Mouse (Mus musculus): ENCODE results near the gene Golga1. TPM values are rescaled to one million over a fixed set of nuclear protein-coding genes. Genes with fewer than 3 reads are reported as not detected.

Golga1 gene
- polyA plus RNA-seq, 1 experiment: 16.5 TPM

DNA sequence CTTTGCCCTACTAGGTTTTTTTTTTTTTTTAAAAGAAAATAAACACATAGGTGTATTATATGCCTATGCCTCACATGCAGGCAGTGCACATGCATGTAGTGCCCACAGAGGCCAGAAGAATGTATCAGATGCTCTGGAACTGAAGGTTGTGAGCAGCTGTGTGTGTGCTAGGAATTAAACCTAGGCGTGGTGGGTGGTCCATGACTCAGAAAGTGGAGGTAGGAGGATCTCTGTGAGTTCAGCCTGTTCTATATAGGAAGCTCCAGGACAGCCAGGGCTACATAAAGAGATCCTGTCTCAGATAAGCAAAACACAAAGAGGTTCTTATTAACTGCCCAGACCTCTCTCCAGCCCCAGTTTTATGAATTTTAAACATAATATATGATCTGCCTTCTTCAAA, 3.8 kb upstream of the Golga1 start:
- Histone ChIP-seq H3K27ac (ENCODE audit: control insufficient read depth, insufficient read depth, low read depth, low read length, poor library complexity) (no peak overlapping the region), H3K4me1 (ENCODE audit: control insufficient read depth, insufficient read depth, low read length) (no peaks in the 10 kb centered on the region), H3K4me3 (replicated peaks; ENCODE audit: control insufficient read depth, low read depth, low read length) (no peak overlapping the region)
- TF ChIP-seq CTCF (IDR thresholded peaks at IDR 0.05; ENCODE audit: control insufficient read depth, insufficient read depth, low read length): no peak
- TF ChIP-seq POLR2A (IDR thresholded peaks at IDR 0.05; ENCODE audit: borderline replicate concordance, control insufficient read depth, low read depth, low read length): no peak
- 76% methylated on average over 1 of the region's 1 CpGs for WGBS

DNA sequence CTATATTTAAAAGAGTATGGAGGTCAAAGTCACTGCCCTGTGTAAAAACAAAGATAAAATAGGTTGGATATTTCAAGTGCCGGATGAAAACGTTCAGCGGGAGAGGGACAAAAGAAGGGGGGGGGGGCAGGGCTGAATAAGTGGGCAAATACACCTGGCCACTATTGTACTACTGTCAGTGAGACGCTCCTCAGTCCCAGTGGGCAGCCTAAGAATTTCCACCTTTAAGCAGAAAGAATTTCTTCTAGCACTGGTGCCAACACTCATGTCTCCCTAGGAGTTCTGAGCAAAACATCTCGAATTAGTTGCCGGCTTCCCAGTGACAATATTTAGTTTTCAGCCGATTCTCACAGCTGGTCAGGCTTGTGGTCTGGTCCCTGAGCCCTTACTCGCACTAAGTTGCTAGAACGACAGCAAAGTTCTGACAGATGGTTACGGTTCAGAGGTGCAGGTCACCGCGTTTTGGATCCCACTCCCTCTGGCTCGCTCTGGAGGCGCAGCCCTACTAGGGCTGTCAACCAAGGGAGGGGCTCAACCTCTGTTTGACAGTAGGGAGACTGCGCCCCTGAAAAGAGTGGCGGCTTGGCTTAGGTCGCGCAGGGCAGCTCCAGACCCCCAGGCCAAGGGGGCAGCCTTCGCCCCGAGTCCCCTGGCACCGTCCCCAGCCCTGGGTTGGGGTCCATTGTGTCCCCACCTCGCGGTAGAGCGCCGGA, 498 bp downstream of the Golga1 start:
- WGBS: 4% methylated on average over 25 of the region's 25 CpGs
- no peak for TF ChIP-seq CTCF (IDR thresholded peaks at IDR 0.05; ENCODE audit: control insufficient read depth, insufficient read depth, low read length)
- no peak for TF ChIP-seq POLR2A (IDR thresholded peaks at IDR 0.05; ENCODE audit: borderline replicate concordance, control insufficient read depth, low read depth, low read length)
- peak overlapping the region; percentile 90 for H3K27ac ChIP-seq (ENCODE audit: control insufficient read depth, insufficient read depth, low read depth, low read length, poor library complexity)
- no peaks in the 10 kb centered on the region for H3K4me1 ChIP-seq (ENCODE audit: control insufficient read depth, insufficient read depth, low read length)
- H3K4me3 ChIP-seq (replicated peaks; ENCODE audit: control insufficient read depth, low read depth, low read length): peak overlapping the region; percentile 78

DNA sequence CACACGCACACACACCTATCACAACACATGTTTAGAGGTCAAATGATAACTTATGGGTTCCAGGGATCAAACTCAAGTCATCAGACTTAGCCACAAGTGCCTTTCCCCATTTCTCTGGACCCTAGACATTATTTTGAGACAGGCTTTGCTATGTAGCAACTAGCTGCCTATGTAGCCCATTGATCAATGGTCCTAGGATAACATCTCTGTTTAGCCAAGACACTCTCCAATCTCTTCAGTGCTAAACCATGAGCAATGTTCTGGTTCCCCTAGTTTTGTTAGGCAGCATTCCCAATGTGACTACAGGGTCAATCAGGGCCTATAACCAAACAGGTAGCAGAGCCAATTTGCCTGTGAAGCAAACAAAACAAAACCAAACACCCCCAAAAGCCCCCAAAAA, 16.8 kb downstream of the Golga1 start:
- TF ChIP-seq POLR2A (IDR thresholded peaks at IDR 0.05; ENCODE audit: borderline replicate concordance, control insufficient read depth, low read depth, low read length) (no peak), CTCF (IDR thresholded peaks at IDR 0.05; ENCODE audit: control insufficient read depth, insufficient read depth, low read length) (no peak)
- Histone ChIP-seq H3K4me1 (ENCODE audit: control insufficient read depth, insufficient read depth, low read length) (no peaks in the 10 kb centered on the region), H3K4me3 (replicated peaks; ENCODE audit: control insufficient read depth, low read depth, low read length) (no peak overlapping the region), H3K27ac (ENCODE audit: control insufficient read depth, insufficient read depth, low read depth, low read length, poor library complexity) (no peak overlapping the region)
- WGBS: 92% methylated on average over 1 of the region's 1 CpGs

DNA sequence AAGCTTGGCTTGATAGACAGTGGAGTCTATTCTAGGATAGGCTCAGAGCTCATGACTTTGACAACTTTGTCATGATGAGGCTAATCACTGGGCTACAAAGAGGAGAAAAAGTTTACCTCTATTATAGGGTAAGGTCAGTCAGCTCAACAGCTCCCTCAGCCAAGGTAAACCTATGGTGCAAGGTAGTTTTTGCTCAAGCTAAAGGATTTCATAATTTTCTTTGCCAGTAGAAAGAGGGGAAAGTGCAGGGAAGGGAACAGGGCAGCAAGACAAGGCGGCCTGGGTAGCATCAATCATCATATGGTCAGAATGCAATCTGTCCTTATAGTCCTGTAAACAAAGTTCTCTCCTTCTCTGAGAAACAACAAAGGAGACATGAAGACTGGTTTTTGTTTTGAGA, 25.1 kb downstream of the Golga1 start:
- no peaks in the 10 kb centered on the region for H3K4me1 ChIP-seq (ENCODE audit: control insufficient read depth, insufficient read depth, low read length)
- TF ChIP-seq CTCF (IDR thresholded peaks at IDR 0.05; ENCODE audit: control insufficient read depth, insufficient read depth, low read length) (no peak), POLR2A (IDR thresholded peaks at IDR 0.05; ENCODE audit: borderline replicate concordance, control insufficient read depth, low read depth, low read length) (no peak)
- no peak overlapping the region for H3K4me3 ChIP-seq (replicated peaks; ENCODE audit: control insufficient read depth, low read depth, low read length)
- 90% methylated on average over 1 of the region's 1 CpGs for WGBS
- H3K27ac ChIP-seq (ENCODE audit: control insufficient read depth, insufficient read depth, low read depth, low read length, poor library complexity): no peak overlapping the region

DNA sequence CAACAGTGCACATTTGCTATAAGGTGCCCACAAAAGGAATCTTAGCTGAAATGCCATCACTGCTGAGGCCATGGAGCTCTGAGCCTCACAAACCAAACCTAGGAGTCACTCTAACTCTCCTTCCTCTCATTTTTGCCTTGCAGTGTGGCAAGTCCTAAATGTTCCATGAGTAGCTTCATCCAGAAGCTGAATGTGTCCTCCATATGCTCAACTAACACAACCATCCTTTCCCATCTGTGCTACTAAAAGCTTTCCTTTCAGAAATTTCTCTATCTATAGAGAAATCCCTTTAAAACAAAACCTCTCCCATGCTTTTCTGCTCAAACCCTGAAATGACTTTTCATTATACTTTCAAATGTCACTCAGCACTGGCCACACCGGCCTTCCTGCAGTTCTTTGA, 33.7 kb downstream of the Golga1 start:
- no peaks in the 10 kb centered on the region for H3K4me1 ChIP-seq (ENCODE audit: control insufficient read depth, insufficient read depth, low read length)
- WGBS: 93% methylated on average over 1 of the region's 1 CpGs

DNA sequence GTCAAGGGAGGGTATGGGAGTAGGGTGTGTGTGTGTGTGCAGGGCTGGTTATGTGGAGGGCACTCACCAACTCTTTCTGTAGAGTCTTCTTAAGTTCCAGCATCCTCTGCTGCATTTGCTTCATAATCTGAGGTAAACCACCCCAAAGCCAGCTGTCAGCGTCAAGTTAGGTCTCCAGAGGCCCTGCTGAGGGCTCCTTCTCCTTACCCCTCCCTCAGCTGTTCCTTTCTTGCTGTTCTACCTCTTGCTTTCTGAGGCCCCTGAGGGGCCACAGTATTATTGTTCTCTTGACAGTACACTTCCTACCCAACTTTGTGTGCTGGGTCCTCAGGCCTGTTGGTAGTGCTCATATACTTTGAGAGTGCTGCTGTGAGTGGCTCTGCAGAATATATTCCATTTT, 45.3 kb downstream of the Golga1 start:
- Histone ChIP-seq H3K27ac (ENCODE audit: control insufficient read depth, insufficient read depth, low read depth, low read length, poor library complexity) (no peak overlapping the region), H3K4me1 (ENCODE audit: control insufficient read depth, insufficient read depth, low read length) (no peaks in the 10 kb centered on the region; the same call in 1 of the 2 replicates)
- WGBS: 82% methylated on average over 1 of the region's 1 CpGs

More for the DNA sequence above, 33.7 kb downstream of the Golga1 start:
- Histone ChIP-seq H3K27ac (ENCODE audit: control insufficient read depth, insufficient read depth, low read depth, low read length, poor library complexity) (no peak overlapping the region), H3K4me3 (replicated peaks; ENCODE audit: control insufficient read depth, low read depth, low read length) (no peak overlapping the region)
- TF ChIP-seq CTCF (IDR thresholded peaks at IDR 0.05; ENCODE audit: control insufficient read depth, insufficient read depth, low read length): no peak
- no peak for TF ChIP-seq POLR2A (IDR thresholded peaks at IDR 0.05; ENCODE audit: borderline replicate concordance, control insufficient read depth, low read depth, low read length)

DNA sequence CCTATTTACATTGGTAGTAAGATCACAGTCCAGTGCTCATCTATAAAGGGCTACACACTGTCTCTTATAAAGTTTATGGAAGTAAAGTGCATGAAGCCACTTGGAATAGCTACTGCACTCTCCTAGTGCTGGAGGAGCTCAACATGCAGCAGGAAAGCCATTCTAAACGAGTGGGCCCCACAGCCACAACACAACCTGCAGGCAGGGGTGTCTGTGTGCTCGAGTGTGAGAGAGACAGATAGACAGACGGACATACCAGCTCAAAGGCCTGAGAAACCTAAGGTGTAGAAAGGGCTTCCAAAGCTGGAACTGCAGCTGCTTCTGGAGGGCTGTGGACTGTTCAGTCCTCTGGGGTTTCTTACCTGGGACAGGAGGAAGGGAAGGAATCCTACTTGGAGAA, 48.8 kb downstream of the Golga1 start:
- WGBS: 69% methylated on average over 3 of the region's 3 CpGs
- Histone ChIP-seq H3K4me3 (replicated peaks; ENCODE audit: control insufficient read depth, low read depth, low read length) (no peak overlapping the region), H3K27ac (ENCODE audit: control insufficient read depth, insufficient read depth, low read depth, low read length, poor library complexity) (no peak overlapping the region), H3K4me1 (ENCODE audit: control insufficient read depth, insufficient read depth, low read length) (peaks cover 1% of the 10 kb centered on the region)
- TF ChIP-seq POLR2A (IDR thresholded peaks at IDR 0.05; ENCODE audit: borderline replicate concordance, control insufficient read depth, low read depth, low read length): no peak
- TF ChIP-seq CTCF (IDR thresholded peaks at IDR 0.05; ENCODE audit: control insufficient read depth, insufficient read depth, low read length): no peak

More for the DNA sequence above, 45.3 kb downstream of the Golga1 start:
- TF ChIP-seq CTCF (IDR thresholded peaks at IDR 0.05; ENCODE audit: control insufficient read depth, insufficient read depth, low read length) (no peak), POLR2A (IDR thresholded peaks at IDR 0.05; ENCODE audit: borderline replicate concordance, control insufficient read depth, low read depth, low read length) (no peak)
- H3K4me3 ChIP-seq (replicated peaks; ENCODE audit: control insufficient read depth, low read depth, low read length): no peak overlapping the region

DNA sequence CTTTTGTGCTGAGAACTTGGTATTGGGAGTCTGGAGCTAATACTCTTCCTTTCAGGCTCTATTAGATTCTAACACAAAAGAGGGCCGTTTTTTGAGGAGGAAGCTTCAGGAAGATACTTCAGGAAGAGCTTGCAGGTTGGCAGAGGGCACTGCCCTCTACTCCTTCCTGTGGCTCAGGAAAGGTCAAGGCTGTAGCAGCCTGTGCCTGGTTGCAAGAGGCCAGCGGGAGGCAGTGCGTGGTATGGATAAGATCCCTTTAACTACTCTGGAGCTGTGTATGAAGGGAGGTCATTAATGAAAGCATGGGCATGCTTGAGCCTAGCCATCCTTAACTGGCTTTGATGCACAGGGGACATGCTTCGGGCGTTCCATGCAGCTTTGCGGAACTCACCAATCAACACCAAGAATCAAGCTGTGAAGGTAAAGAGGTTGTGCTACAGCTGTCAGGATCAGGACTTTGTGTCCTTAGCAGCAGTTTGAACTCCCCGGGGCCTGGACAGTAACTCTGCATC, 52.5 kb downstream of the Golga1 start:
- 0 out of 2 replicates have a peak overlapping the region, but pooled peaks have one; percentile 19 for H3K27ac ChIP-seq (ENCODE audit: control insufficient read depth, insufficient read depth, low read depth, low read length, poor library complexity)
- H3K4me1 ChIP-seq (ENCODE audit: control insufficient read depth, insufficient read depth, low read length): peaks cover 5% of the 10 kb centered on the region
- WGBS: 80% methylated on average over 7 of the region's 7 CpGs
- no peak overlapping the region for H3K4me3 ChIP-seq (replicated peaks; ENCODE audit: control insufficient read depth, low read depth, low read length)
- TF ChIP-seq POLR2A (IDR thresholded peaks at IDR 0.05; ENCODE audit: borderline replicate concordance, control insufficient read depth, low read depth, low read length) (no peak), CTCF (IDR thresholded peaks at IDR 0.05; ENCODE audit: control insufficient read depth, insufficient read depth, low read length) (no peak)

Data from bone marrow, adult 2 months (tissue).